Mouse (Mus musculus) layer of hippocampus, adult 9-11 months (tissue): Measurements from ENCODE around the gene Prkce.
A peak's percentile ranks its signal among the peaks of the same experiment; 100 is the strongest.

Experiments used
- DNase-seq: peaks from one replicate; pipeline ENCODE4 v3.0.0; 2022

The Prkce gene

DNA sequence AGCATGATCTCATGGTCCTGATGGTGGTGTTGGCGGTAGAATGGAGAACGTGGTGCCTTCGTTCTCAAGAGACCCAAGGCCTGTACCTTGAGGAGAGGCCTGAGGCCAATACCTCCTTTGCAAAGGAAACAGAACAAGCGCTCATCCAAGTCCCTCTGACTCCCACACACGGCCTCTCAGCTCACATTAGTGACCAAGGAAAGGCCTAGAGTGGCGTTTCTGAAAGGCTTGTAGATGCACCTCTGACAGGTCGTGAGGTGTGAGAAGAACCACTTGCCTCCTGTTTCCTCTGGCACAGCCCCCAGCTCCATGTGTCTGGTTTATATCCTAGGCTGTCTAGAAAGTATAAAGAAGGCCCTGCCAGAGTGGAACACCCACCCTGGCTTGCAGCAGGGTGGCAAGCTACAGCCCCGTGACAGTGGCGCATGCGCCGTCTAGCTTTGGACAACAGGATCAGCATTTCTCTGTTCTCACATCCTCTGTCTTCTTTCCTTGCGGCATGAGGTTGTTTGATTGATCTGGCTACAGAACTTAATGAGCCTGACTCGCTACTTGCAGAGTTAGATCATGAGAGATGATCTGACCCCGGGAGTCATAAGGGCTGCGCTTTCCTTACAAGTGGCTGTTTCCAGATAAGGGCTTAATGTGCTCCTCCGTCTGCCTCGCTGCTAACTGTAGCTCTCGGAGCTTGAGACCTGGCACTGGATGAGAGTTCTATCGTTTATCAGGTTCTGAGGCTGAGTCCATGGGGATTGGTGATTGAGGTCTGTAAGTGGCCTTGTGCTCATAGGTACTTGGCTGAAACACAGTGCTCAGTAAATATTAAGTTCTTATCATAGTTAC, 136.0 kb downstream of the Prkce start:
- no peak for DNase-seq

DNA sequence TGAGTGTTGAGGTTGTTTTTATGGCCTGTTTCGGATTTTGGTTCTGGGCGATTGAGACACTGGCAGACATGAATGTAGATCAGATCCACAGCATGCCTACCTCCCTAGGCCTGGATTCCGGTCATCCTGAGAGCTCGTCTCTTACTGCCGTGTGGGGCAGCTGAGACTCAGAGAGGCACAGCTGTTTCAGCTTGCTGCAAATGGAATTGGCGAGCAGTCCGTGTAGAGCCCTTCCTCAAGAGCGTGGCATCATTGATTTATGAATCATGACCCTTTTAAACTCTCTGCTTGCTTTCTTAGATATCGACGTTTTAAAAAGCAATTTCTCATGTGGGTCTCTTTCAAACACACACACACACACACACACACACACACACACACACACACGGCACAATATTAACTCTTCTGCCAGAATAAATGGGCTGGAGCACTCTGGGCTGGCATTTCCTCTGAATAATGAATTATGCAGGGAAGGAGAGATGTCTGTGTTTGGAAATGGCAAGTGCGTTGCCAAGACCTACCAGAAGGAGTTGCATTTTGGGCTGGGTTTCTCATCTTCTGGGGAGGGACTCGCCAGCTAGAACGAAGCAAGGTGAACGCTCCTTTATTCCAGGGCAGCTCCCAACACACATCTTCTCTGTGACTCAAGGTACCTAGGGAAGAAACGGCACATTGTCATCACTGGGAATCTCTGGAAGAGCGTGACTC, 137.5 kb downstream of the Prkce start:
- peak; percentile 46 for DNase-seq

GRCm38 (mm10) chr17:86306161-86306560, 138.6 kb downstream of the Prkce start:
- no peak for DNase-seq

- DNase-seq = no peak
Observed at GRCm38 (mm10) chr17:86313413-86314139, 146.0 kb downstream of the Prkce start.

- DNase-seq = no peak
Observed at GRCm38 (mm10) chr17:86315874-86316273, 148.3 kb downstream of the Prkce start.

DNA sequence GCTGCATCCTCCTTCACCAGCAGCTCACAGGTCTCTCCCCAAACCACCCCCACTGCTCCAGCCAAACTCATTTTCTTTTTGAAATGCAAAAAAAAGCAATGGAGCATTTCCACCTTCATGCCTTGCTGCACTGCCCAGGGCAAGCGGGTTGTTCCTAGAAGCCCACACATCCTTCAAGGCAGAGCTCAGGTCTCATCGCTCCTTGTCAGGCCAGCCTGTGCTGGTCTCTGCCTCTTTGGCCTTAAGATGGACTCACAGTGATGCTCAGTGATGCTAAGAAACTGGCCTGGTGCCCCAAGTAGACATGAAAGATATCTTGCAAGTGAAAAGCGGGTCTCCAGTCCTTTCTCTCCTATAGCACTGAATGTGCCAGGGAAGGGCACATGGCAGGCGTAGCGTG, 149.2 kb downstream of the Prkce start:
- no peak for DNase-seq

DNA sequence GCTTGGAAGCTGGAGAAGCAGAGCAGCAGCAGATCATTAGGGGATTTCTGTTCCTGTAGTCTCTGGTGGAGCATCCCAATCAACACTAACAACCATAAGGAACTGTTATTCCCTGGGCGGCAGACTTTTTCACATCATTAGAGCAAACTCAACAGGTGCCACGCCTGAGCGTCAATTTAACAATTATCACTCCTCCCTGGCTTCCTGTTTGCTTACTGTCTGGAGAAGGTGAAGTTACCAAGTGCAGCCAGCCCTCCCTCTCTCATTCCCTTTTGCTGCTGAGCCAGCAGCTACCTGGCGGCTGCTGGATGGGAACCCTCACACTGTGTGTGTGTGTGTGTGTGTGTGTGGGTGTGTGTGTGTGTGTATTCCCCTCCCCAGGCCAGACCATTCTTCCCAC, 149.6 kb downstream of the Prkce start:
- DNase-seq = no peak

- DNase-seq = no peak
Observed at GRCm38 (mm10) chr17:86319967-86320602, 152.5 kb downstream of the Prkce start.

GRCm38 (mm10) chr17:86322840-86323239, 155.3 kb downstream of the Prkce start:
- no peak for DNase-seq

DNA sequence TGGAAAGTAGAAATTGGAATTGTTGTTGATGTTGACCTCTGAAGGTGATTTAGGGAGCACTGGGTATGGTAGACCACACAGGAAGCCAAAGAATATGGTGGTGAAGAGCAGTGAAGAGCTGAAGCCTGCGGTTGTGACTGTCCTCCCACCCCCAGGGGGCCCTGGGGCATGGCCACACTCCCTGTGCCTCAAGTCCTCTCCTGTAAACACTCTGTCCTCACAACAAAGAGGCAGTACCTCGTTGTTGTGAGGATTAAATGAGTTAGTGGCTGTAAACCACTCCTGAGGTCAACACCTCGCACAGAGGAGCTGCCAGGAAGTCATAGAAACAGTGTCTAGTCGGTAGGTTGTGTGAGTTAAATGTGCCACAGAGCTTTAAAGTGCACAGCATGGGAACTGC, 155.7 kb downstream of the Prkce start:
- no peak for DNase-seq

- DNase-seq = no peak
Observed at GRCm38 (mm10) chr17:86323909-86324686, 156.5 kb downstream of the Prkce start.

DNA sequence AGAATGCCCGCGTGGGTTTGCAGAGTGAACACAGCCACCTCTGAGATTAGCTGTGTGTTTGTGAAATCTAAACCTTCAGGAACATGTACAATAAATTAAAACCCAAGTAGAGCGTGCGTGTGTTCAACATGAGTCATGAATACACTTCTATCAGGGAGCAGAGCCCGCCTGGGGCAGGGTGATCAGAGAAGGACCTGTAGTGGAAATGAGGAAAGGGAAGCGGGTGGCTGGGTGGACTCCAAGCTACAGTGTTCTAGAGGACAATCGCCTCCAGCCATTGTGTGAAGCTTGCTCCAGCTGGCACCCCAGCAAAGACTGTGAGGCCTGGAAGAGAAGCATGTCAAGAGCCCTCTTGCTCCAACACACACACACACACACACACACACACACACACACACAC, 157.2 kb downstream of the Prkce start:
- DNase-seq = no peak

DNA sequence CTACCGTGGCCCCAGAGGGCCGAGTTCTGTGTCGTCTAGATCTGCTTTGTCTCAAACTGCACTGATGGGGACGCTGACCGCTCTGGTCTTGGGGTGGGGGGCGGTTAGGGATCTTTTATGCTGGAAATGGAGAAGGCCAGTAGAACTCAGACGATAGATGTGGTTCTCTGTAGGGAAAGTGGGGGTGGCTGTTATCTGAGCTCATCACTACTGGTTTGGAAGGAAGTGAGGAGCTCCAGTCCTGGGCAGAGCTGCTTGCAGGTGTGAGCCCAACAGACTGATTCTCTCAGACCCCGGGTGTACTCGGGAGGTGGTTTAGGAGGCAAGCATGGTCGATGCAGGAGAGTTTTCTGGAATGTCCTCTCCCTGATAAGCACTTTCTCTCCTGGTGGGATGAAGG, 157.7 kb downstream of the Prkce start:
- no peak for DNase-seq

DNA sequence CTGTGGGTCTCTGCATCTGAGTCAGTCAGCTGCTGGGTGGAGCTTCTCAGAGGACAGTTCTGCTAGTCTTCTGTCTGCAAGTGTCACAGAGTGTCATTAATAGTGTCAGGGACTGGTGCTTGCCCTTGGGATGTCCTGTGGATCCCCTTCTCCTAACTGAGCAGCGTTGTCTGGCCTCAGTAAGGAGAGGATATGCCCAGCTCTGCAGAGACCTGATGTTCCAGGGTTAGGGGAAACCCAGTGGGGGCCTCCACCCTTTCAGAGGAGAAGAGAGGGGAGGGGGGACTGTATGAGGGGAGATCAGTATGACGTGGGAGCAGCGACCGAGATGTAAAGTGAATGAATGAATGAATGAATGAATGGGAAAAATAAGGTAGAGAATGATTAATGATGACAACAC, 160.4 kb downstream of the Prkce start:
- no peak for DNase-seq

GRCm38 (mm10) chr17:86329273-86330075, 161.9 kb downstream of the Prkce start:
- DNase-seq = no peak

GRCm38 (mm10) chr17:86330076-86330955, 162.7 kb downstream of the Prkce start:
- peak; percentile 63 for DNase-seq

- DNase-seq = no peak
Observed at GRCm38 (mm10) chr17:86331835-86332234, 164.2 kb downstream of the Prkce start.

DNA sequence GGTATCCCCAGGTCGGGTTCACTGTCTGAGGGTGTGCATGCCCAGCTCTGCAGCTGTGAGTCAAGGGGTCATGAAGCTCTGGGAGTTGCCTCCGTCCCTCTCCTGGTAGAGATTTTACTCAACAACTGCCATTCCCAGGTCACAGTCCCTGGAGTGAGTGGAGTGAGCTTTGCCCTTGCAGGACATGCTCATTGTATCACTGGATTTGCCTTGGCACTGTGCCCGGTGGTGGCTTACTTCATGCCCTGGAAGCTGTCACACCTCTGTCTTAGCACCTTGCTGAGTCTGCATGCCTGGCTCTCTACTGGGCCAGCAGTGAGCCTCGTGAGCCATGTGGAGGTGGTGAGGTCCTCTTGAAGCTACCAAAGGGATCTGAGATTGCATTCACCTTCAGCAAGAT, 167.4 kb downstream of the Prkce start:
- no peak for DNase-seq

GRCm38 (mm10) chr17:86336652-86337073, 169.1 kb downstream of the Prkce start:
- no peak for DNase-seq

GRCm38 (mm10) chr17:86337076-86337475, 169.5 kb downstream of the Prkce start:
- no peak for DNase-seq
